Mouse (Mus musculus) urinary bladder, postnatal 36 days (tissue): Measurements from ENCODE around the gene Zfp467.

Experiments used
- DNase-seq, 2 experiments: peaks; one replicate each; pipeline ENCODE4 v3.0.0; 2022; ENCODE audit warnings: low spot score in 2 of 2, mixed read lengths in 1 of 2

The Zfp467 gene

GRCm38 (mm10) chr6:48411193-48412092 lies 34.2 kb downstream of the Zfp467 start:
- no peak for DNase-seq

GRCm38 (mm10) chr6:48410551-48410950 lies 35.1 kb downstream of the Zfp467 start:
- DNase-seq, result no peak

DNA sequence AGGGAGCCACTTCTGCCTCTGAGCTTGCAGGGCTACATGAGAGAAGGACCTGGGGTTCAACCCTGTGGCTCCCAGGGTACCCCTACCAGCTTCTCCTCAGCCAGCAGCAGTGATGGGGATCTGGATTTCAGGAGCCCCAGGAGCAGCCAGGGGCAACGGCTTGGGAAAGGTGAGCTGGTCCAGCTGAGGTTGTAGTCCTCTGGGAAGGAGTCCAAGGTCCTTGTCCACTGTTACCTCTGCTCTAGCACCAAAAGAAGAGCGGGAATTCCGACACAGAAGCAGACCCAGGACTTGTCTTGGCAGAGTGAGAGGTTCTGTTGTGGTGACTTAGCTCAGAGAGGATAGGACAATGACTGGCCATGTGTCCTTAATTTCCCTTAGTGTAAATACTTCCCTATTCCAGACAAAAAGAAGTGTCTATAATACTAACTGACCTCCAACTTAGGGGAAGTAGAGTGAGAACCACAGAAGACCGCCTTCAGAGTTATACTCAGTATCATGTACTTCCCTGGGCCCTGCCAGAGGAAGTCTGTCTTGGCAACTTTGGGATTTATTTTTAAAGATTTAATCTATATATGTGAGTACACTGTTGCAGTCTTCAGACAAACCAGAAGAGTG lies 35.8 kb downstream of the Zfp467 start:
- DNase-seq, result no peak

- DNase-seq, result no peak
Measured at GRCm38 (mm10) chr6:48404071-48404470, 41.6 kb downstream of the Zfp467 start.

GRCm38 (mm10) chr6:48399906-48400305 lies 45.7 kb downstream of the Zfp467 start:
- no peak for DNase-seq

- no peak for DNase-seq
Measured at GRCm38 (mm10) chr6:48397336-48397735, 48.3 kb downstream of the Zfp467 start.

- no peak for DNase-seq
Measured at GRCm38 (mm10) chr6:48396686-48397085, 48.9 kb downstream of the Zfp467 start.

DNA sequence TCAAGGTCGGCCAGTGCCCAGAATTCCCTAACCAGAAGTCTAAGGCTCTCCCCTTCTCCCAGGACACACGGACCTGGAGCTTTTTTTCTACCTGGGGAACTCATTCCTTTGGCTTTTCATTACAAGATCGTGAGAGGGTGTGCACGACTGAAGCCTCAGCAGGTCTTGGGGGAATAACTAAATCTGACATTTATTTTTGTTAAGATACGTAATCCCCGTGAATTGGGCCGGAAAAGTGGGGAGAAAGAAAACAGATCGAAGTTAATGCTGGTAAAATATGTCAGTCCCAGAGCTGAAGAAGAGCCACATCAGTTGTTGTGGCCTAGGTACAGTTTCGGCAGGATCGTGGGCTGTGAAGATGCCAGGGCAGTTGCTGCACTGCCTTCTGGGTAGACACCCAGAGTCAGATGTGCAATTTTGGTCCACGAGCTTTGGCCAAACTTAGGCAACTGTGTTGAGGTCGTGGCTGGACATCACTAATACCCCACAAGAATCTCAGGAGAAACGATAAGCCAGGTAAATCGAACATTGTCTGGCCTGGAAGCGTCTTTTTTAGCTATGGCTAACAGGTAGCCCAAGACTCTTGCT lies 49.5 kb downstream of the Zfp467 start:
- no peak for DNase-seq

GRCm38 (mm10) chr6:48395105-48396007 lies 50.3 kb downstream of the Zfp467 start, which contains the start of gene Krba1:
TSS of gene Krba1 (plus strand) at chr6:48395586.
- peak; percentile 82 to 83 for DNase-seq

DNA sequence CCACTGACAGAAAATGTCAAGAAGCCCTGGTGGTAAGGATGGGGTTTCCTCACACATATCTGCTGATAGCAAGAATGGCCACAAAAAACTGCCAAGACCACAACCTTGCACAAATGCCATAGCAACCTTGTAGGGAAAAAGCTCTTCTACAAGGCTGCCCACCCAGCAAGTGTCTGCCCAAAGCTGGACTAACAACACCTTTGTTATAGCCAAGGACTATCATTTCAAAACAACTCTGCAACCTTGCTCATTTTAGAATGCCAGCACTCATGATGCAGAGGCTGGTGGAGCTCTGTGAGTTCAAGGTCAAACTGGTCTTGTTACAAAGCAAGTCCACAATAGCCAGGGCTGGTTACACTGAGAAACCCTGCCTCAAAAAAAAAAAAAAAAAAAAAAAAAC lies 51.8 kb downstream of the Zfp467 start:
- no peak for DNase-seq

DNA sequence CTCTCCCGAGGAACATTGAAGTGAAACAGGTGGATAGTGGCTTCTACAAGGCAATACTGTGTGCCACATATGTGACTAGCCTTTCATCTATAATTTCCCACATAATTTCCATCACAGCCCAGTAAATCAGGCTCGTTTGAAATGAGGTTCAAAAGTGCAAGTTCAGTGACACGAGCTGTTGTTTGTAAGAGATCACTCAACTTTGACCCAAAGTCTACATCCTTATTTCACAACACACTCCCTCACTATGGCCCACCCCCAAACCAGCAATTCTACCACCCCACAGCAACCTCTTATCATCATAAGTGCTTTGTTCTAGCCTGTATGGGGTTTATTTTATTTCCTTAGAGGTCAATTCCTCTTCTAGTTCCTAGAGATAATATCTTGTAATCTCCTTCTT lies 57.4 kb downstream of the Zfp467 start:
- DNase-seq, result no peak
